Mouse (Mus musculus) megakaryocyte-erythroid progenitor cell, adult 5-6 weeks (primary cell): ENCODE results near the gene Mmp14. TPM values are rescaled to one million over a fixed set of nuclear protein-coding genes. Genes with fewer than 3 reads are reported as not detected.
A peak's percentile ranks its signal among the peaks of the same experiment; 100 is the strongest.

Experiments
- ATAC-seq: replicated peaks from 2 replicates; pipeline ENCODE4 v1.8.0; 2016; ENCODE audit warnings: mild to moderate bottlenecking, inconsistent platforms; ENCODE audit not compliant: severe bottlenecking, poor library complexity, low FRiP score, low TSS enrichment
- total RNA-seq, 2 experiments: library from RNA; stranded (forward) in 1 of 2; stranded (reverse) in 1 of 2; fragments of 200-1000, 215-1000 nt in 1 of 2; fragments of >200 nt in 1 of 2; fragmentation: Nextera tagmentation in 1 of 2; gene quantifications; 2 replicates each; pipeline ENCODE4 v1.2.3; 2014 to 2017

Mmp14 gene
- total RNA-seq, 2 experiments from 2014 or later, result 37.2 to 39.2 TPM

GRCm38 (mm10) chr14:54412000-54412576, 19.3 kb upstream of the Mmp14 start:
- ATAC-seq, result no peak

- ATAC-seq, result no peak
Observed at GRCm38 (mm10) chr14:54412629-54413170, 18.7 kb upstream of the Mmp14 start.

GRCm38 (mm10) chr14:54413877-54414700, 17.3 kb upstream of the Mmp14 start:
- peak; percentile 78 for ATAC-seq

- no peak for ATAC-seq
Observed at GRCm38 (mm10) chr14:54415241-54416020, 16.0 kb upstream of the Mmp14 start.

- ATAC-seq, result no peak
Observed at GRCm38 (mm10) chr14:54416229-54416775, 15.1 kb upstream of the Mmp14 start.

- no peak for ATAC-seq
Observed at GRCm38 (mm10) chr14:54416830-54417229, 14.6 kb upstream of the Mmp14 start.

- ATAC-seq, result peak; percentile 40
Observed at GRCm38 (mm10) chr14:54417623-54418081, 13.8 kb upstream of the Mmp14 start, which contains the start of gene Slc7a7. Gene Slc7a7, minus strand, starts transcription at chr14:54417780.

- ATAC-seq, result no peak
Observed at GRCm38 (mm10) chr14:54421014-54421413, 10.4 kb upstream of the Mmp14 start.

- ATAC-seq, result no peak
Observed at GRCm38 (mm10) chr14:54423406-54423805, 8.0 kb upstream of the Mmp14 start.

- ATAC-seq, result no peak
Observed at GRCm38 (mm10) chr14:54424634-54425033, 6.8 kb upstream of the Mmp14 start.

GRCm38 (mm10) chr14:54425540-54425939, 5.9 kb upstream of the Mmp14 start:
- no peak for ATAC-seq

GRCm38 (mm10) chr14:54426003-54426688, 5.3 kb upstream of the Mmp14 start:
- ATAC-seq, result peak; percentile 37

GRCm38 (mm10) chr14:54426689-54427398, 4.6 kb upstream of the Mmp14 start, which contains the start of gene Mrpl52:
Gene Mrpl52, plus strand, starts transcription at chr14:54426909.
- peak; percentile 71 for ATAC-seq

- ATAC-seq, result no peak
Observed at GRCm38 (mm10) chr14:54427696-54428095, 3.7 kb upstream of the Mmp14 start.

- no peak for ATAC-seq
Observed at GRCm38 (mm10) chr14:54428421-54428820, 3.0 kb upstream of the Mmp14 start.

- no peak for ATAC-seq
Observed at GRCm38 (mm10) chr14:54429332-54430093, 1.9 kb upstream of the Mmp14 start.

GRCm38 (mm10) chr14:54430406-54431145, 836 bp upstream of the Mmp14 start:
- ATAC-seq, result no peak
